Mouse (Mus musculus) neutrophil, adult 5-6 weeks (primary cell): ENCODE data around the gene Myadm. TPM values are rescaled to one million over a fixed set of nuclear protein-coding genes. Genes with fewer than 3 reads are reported as not detected.
A peak's percentile ranks its signal among the peaks of the same experiment; 100 is the strongest.
"Not testable (repeated sequence)": the region's sequence is repeated elsewhere in the genome, so short reads cannot be mapped to it uniquely, and the experiment has no call there.

Source experiments
- ATAC-seq: fragments of 151-379, 151-347 bp; 2 replicates; pipeline ENCODE4 v1.8.0; 2017; ENCODE audit warnings: mild to moderate bottlenecking, moderate TSS enrichment; ENCODE audit not compliant: insufficient number of reproducible peaks, poor library complexity, low FRiP score, severe bottlenecking; ENCODE audit errors: extremely low read depth
- total RNA-seq: library from RNA; stranded (forward); fragments of 200-1000 nt; gene quantifications from 2 replicates; pipeline ENCODE4 v1.2.3, GENCODE M21; 2017

Myadm gene
- 237 and 256 TPM in 2 replicates for total RNA-seq

DNA sequence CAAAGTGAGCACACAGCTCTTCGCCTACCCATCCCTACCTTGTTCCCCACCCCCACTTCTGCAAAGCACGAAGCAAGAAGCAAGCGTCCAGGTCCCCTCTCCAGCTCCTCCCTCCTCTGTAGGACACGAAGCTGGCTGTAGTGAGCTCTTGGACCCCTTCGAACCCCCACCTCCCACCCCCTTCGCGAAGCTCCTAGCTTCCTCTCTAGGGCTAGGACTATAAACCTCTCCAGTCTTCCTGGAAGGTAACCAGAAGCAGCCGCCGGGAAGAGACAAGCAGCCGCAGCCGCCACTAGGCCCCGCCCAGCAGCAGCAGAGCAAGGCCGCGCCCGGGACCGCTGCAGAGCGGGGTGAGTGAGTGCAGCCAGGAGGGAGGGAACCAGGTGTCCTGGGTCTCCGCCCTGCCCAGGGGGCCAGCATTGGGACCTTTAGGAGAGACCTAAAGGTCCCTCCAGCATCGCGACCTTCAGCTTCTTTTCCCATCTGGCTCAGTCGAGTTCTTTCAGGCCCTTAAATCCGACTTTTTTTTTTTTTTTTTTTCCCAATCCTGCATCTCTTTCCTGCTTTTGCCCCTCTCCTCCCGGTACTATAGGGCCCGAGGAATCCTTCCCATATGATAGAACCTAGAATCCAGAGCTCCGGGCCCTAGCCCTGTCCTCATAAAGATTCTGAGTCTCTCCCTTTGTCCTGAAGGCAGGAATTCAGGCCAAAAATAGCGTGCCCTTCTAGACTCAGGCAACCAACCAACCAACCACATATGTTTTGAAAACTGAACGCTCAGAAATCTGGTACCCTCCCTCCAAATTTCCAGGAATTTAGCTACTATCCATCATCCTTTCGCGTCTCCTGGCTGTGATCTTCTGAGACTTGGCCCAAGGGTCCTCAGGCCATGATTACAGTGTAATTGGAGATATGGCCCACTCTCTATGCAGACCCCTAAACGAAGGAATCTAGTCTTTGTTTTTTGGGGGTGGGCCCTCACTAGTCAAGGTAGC lies at the start of gene Myadm, which contains the start of gene Prkcg:
Gene Myadm (plus strand): TSS at position 105 of the 995 bp plus-strand sequence.
Gene Prkcg (plus strand): TSS at position 204 of the 995 bp plus-strand sequence.
- peak; percentile 45 for ATAC-seq

DNA sequence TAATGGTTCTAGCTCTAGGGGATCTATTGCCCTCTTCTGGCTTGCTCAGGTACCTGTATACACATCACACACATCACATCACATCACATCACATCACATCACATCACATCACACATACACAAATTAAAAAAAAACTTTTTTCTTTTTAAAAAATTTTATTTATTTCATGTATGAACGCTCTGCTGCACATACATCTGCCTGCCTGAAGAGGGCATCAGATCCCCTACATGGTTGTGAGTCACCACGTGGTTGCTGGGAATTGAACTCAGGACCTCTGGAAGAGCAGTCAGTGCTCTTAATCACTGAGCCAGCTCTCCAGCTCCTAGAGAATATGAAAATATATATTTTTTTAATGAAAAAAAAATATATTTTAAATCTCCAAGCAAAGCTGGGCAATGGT lies 49.7 kb upstream of the Myadm start:
- ATAC-seq, result no peak

DNA sequence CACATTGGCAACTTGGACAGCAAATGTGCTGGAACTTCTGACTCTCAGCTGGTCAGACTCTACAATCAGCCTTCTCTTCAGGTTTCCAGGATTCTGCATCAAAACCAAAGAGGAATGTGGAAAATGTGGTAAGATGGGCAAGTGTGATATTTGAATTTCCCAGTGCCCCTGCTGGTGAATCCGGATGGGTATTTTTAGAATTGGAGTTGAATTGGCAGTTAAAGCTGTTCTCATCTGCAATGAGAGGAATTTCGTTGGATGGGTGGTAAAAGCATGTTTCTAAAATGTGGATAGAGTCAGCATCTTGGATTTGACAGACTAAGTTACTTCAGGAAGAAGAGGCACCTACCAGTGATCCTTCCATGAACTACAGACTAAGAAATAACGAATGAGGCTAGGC lies 28.2 kb upstream of the Myadm start:
- no peak for ATAC-seq

DNA sequence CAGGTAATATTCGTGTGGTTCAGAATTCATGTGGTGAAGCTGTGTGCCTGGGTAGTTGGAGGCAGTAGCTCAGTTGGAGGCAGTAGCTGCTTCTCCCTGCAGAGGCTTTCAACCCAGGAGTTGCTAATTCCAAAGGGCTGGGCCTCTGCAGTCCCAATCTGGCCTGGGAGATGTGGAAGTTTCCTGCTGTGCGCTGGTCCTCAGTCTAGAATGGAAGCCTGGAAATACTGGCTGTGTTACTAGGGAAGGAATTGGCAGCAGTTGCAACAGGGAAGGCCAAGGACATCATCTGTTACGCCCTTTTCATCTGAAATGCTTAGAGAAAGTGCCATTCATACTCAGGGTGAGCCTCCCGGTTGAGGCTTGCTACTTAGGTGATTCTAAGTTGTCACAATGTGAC lies 27.4 kb upstream of the Myadm start:
- no peak for ATAC-seq

DNA sequence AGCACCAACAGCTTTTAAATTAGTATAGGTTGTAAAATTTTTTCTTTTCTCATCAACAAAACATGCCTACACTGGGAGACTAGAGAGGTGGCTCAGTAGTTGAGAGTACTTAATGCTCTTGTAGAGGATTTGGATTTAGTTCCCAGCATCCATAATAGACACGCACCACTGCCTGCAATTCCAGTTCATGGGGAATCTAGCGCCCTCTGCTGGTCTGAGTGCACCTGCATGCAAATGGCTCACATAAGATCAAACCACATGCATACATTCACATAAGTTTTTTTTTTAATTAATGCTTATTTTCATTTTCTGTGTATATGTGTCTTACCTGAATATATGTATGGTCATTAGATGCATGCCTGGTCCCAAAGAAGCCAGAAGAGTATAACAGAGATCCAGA lies 26.1 kb upstream of the Myadm start:
- no peak for ATAC-seq

DNA sequence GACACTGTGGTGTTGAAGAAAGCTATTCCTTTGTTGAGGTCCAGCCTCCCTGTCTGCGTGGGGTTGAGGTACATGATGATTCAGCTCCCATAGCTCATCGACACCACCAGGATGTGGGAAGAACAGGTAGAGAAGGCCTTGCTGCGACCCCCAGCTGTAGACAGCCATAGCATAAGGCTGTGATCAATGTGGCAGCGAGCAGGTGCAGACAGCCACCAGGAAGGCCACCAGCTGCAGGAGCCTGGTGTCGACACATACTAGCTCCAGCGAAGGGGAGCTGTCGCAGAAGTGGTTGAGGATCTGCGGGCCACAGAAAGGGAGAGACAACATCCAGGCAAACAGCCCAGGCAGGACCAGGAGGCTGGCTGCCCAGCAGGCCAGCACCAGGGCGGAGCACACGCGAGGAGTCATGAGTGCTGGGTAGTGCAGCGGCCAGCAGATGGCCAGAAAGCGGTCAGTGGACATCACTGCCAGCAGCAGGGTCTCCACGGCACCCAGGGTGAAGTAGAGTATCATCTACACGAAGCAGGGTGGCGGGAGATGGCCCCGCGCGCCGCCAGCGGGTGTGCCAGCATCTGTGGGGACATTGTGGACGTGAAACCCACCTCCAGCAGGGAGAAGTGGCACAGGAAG lies 24.4 kb upstream of the Myadm start:
- ATAC-seq, result no peak

DNA sequence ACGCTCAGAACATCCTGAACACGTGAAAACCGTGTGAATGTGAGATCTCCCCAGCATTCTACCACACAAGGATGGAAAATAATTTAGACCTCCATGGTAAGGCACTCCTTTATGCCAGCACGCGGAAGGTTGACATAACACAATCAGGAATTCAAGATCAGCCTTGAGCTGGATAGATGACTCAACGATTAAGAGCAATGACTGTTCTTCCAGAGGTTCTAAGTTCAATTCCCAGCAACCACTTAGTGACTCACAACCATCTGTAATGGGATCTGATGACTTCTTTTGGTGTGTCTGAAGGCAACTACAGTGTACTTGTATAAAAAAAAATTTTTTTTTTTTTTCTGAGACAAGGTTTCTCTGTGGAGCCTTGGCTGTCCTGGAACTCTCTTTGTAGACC lies 23.6 kb upstream of the Myadm start:
- no peak for ATAC-seq

DNA sequence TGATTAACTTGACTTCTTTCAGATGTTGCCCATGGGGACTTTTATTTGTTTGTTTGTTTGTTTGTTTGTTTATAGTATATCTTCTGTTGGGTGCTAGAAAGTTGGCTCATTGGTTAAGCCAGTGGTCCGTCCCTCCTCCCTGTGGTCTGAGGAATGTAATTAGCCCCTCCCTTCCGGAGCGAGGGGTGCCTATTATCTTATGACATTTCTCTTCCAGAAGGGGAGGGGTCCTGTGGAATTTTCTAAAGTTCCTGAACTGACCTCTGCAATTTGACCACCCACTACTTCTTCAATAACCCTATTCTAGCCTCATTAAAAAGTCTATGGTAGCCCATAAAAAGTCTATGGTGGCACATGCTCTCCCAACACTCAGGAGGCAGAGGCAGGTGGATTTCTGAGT lies 21.6 kb upstream of the Myadm start:
- ATAC-seq, result no peak

DNA sequence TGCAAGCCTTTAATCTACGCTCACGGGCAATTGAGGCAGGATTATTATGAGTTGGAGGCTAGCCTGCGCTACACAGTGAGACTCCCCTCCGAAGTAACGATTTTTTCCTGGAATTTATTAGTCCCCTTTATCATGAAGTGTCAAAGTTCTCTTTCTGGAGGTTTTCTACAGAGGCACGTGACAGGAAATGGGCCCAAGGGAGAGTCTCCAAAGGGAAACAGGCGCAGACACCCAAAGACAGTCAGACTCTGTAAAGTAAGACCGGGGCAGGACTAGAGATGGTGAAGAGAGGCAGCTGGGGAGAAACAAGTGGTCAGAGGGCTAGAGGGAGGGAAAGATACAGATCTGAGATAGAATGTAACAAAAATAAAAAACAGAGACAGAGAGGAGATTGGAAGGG lies 21.0 kb upstream of the Myadm start:
- ATAC-seq, result no peak

DNA sequence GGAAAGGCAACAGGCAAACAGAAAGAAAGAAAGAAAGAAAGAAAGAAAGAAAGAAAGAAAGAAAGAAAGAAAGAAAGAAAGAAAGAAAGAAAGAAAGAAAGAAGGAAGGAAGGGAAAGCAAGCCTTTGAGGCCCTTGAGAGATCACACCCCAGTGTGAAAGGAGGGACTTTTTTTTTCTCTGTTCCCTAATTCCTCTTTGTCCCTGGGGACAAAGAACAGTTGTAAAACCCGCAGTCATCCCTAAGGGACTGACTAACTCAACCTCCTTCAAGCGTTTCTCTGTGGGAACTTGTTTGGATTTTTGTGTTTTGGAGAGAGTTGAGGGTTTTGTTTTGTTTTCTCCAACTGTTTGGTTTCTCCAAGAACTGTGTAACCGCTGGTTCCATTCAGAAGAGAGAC lies 20.6 kb upstream of the Myadm start:
- no peak for ATAC-seq

DNA sequence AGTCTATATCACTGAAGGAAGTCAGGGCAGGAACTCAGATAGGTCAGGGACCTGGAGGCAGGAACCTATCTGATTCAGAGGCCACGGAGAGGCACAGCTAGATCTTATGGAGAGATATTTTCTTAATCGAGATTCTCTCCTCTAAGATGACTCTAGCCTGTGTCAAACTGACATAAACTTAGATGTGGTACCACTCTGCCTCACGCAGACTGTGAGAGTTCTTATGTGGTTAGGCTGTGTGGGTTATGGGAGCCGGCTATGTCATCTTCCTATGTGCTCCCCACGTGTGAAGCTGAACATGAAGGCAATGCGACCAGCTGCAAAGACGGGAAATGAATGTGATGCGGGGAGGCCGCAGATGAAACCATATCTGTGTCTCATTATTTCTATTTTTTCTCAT lies 16.7 kb upstream of the Myadm start:
- no peak for ATAC-seq

DNA sequence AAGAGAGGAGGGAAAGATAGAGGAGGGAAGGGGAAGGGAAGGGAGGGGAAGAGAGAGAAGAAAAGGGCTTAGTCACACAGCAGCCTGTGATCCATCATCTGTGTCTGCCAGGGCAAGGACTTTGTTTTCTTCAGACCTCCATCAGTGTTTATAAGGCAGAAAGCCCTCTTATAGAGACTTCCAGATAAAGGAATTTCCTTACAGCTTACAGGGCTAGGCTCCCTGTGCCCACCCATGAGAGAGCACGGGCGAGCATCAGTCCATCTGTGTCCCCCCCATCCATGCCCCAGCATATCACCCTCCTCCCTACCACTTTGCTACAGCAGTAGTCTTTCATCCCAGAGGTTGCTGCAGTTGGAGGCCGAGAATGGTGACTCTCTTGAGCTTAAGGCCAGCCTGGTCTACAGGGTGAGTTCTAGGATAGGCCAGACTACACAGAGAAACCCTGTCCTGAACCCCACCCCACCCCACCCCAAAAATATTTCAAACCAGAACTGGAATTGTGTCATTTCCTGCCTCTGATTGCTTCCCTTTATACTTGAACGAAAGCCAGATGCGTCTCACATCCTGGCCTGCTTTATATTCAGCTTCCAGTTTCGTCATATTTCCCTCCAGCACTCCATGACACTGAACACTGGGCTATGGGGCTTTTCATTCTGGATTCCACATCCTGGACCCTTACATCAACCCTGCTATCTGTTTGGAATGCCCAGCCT lies 13.3 kb upstream of the Myadm start:
- ATAC-seq, result peak; percentile 33; the same call in 1 of the 2 replicates

DNA sequence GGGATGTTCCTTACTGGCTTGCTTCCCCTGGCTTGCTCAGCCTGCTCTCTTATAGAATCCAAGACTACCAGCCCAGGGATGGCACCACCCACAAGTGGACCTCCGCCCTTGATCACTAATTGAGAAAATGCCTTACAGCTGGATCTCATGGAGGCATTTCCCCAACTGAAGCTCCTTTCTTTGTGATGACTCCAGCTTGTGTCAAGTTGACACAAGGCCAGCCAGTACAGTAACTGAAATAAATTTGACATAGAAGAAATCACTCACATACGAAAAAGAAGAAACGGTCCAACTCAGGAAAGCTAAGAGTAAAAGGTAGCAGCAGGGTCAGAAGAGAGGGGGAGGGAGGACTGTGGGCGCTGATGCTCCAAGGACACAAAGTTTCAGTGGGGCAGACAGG lies 12.1 kb upstream of the Myadm start:
- ATAC-seq, result not testable (repeated sequence)

DNA sequence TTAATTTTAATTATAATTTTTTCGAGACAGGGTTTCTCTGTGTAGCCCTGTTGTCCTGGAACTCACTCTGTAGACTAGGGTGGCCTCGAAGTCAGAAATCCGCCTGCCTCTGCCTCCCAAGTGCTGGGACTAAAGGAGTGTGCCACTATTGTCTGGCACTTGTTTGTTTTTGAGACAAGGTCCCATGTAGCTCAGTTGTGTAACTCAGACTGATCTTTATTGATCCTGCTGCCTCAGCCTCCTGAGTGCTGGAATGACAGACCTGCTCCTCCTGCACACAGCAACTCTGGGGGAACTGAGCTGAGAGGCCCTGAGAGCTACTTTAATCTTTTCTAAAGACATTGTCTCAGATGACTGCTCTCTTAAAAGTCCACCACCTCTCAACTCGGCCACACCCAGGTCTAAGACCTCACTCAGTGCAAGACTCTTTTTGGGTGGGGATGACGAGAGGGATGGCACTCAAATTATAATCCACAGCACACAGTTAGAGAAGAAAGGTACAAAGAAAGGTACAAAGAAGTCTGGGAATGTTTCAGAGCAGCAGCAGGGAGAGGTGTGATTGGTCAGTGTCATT lies 8.7 kb upstream of the Myadm start:
- no peak for ATAC-seq

DNA sequence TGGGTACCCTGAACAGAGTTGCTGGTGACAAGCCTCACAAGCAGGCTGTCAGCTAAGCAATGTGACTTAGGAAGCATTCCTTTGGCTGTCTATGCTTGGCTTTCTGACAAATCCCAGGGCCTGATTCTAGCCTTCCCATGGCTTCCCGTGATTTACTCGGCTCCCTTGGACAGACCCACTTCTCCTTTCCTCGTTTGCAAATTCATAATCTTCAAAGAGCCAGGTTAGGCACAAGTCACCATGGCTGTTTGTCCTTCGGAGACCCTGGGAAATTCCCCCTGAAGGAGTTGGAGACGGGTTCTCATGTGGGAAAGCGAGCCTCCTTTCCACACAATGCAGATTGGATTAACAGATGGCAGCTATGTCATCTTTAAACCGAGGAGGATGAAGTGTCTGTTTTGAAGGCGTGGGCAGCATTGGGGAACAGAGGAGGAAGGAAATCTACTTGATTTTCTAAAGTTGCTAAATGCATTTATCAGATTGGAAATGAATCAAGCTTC lies 8.2 kb upstream of the Myadm start:
- no peak for ATAC-seq

DNA sequence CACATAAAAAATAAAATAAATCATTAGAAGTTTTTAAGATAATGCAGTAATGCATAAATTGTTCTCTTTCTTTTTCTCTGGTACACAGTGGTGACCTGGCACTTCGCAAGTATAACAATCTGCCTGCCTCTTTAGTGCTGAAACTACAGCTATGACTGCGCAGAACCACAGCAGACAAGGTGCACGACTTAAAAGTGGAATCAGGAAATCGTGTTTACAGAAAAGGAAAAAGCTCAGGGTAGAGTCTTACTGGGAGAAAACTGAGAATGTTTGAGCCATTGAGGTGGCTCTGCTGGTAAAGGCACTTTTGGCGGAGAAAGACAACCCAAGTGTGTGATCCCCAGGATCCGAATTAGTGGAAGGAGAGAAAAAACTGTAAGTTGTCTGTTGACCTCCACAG lies 7.1 kb upstream of the Myadm start:
- ATAC-seq, result no peak

DNA sequence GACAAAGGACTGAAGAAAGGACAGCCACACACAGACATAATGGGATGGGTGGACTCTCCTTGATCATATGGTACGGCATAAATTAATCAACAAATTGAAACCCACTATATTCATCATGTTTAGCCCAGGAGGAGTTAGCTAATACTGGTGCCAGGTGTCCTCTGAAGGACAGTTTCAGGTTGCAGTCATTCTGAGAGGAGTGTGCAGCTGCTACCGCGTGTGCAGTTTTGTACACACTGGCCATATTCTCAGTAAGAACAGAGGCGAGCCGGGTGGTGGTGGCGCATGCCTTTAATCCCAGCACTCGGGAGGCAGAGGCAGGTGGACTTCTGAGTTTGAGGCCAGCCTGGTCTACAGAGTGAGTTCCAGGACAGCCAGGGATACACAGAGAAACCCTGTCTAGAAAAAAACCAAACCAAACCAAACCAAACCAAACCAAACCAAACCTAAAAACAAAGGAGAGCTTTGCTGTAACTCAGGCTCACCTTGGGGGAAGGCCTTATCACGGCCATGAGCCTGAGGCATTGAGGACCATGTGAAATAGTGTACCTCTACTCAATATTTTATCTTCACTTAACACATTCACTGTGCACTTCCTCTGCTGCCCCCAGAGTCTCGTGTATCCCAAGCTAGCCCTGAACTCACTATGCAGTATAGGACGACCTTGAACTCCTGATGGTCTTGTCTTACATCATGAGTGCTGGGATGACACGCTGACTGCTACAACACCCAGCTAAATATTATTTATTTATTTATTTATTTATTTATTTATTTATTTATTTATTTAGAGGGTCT lies 5.6 kb upstream of the Myadm start:
- no peak for ATAC-seq

DNA sequence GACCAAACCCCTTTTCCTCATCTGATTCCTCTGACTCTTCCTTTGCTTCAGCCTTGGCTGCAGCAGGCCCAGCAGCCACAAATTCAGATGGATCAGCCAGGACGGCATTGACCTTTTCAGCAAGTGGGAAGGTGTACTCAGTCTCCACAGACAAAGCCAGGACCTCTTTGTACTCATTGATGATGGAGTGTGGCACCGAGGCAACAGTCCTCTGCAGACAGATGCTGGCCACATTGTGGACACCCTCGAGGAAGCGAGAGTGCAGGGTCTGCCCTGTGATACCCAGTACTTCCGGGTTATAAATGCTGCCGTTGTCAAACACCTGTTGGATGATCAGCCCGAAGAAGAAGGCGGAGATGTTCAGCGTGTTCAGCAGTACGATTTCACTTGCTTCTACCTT lies 4.3 kb upstream of the Myadm start:
- ATAC-seq, result no peak
